Mouse (Mus musculus): ENCODE results near the gene Atp1b2. TPM values are rescaled to one million over a fixed set of nuclear protein-coding genes. Genes with fewer than 3 reads are reported as not detected.
A peak's percentile ranks its signal among the peaks of the same experiment; 100 is the strongest.

Gene Atp1b2
- polyA plus RNA-seq, 1 experiment from 2014 or later = 99.6 TPM

DNA sequence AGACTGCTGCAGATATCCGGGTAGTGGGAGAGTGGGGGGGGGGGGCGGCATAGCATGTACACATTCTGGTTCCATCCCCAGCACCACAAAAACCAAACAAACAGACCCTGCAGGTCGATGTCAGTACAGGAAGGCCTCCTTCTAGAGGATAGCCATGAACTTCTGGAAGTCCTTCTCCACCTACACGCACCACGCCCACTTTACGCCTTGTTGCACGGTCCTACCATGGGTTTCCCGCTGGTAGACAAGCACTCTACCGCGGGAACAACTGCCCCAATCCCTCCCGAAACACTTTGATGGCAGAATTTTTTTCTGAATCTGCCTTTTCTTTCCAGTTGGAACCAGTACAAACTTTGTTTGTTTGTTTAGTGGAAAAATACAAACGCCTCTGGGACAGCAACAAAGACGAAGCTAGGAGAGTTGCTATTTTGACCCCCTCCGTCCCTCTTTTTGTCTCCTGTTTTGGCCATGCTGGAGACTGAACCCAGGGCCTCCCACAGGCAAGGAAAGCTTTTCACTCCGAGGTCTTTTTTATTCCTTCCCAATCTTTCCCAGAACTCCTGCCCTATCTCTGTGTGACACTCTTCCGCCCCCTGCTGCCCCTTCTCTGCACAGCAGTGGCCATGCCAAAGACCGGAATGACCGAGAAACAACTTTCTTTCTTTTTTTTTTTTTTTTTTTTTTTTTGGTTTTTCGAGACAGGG lies 8.0 kb upstream of the Atp1b2 start:
- no peaks in the 10 kb centered on the region for H3K36me3 ChIP-seq (ENCODE audit: control insufficient read depth, insufficient read depth, low read length)
- H3K4me1 ChIP-seq (ENCODE audit: control insufficient read depth, insufficient read depth, low read length) = no peaks in the 10 kb centered on the region
- 8% methylated on average over 18 of the region's 19 CpGs for WGBS
- no peak overlapping the region for H3K4me3 ChIP-seq (ENCODE audit: low read depth, low read length)
- no peak overlapping the region for H3K27ac ChIP-seq (ENCODE audit: low read depth, low read length)
- no peaks in the 10 kb centered on the region for H3K27me3 ChIP-seq (ENCODE audit: control insufficient read depth, insufficient read depth, low read length)
- no peak overlapping the region for H3K9ac ChIP-seq (replicated peaks; ENCODE audit: low read depth, low read length)
- H3K4me2 ChIP-seq (ENCODE audit: low read depth, low read length) = 0 out of 2 replicates have a peak overlapping the region, but pooled peaks have one; percentile 0
- H3K9me3 ChIP-seq (ENCODE audit: control insufficient read depth, low read length) = no peaks in the 10 kb centered on the region
- ATAC-seq (ENCODE audit: low read depth) = no peak

DNA sequence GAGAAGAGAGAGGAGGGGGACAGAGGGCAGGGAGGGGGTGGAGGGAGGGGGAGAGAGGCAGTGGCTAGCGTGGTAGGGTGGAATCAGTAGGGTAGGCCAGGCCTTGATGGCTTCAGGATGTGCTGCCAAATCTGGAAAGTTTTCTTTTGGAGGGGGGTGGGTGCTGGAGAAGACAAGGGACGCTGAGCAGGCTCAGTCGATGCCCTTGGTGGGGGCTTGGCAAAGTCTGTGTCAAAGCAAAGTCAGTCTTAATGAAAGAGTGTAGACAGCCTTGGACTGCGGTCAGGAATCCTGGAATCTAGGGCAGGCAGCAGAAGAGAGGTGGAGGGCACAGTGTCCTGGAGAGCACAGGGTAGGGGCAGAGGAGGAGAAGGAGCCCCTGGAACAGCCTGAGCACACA lies 5.2 kb upstream of the Atp1b2 start:
- H3K4me1 ChIP-seq (ENCODE audit: control insufficient read depth, insufficient read depth, low read length) = no peaks in the 10 kb centered on the region
- H3K9ac ChIP-seq (replicated peaks; ENCODE audit: low read depth, low read length) = no peak overlapping the region
- H3K27me3 ChIP-seq (ENCODE audit: control insufficient read depth, insufficient read depth, low read length) = no peaks in the 10 kb centered on the region
- no peak overlapping the region for H3K4me3 ChIP-seq (ENCODE audit: low read depth, low read length)
- no peak overlapping the region for H3K4me2 ChIP-seq (ENCODE audit: low read depth, low read length)
- H3K9me3 ChIP-seq (ENCODE audit: control insufficient read depth, low read length) = no peaks in the 10 kb centered on the region
- no peak overlapping the region for H3K27ac ChIP-seq (ENCODE audit: low read depth, low read length)
- 58% methylated on average over 4 of the region's 4 CpGs for WGBS
- ATAC-seq (ENCODE audit: low read depth) = no peak
- H3K36me3 ChIP-seq (ENCODE audit: control insufficient read depth, insufficient read depth, low read length) = no peaks in the 10 kb centered on the region

DNA sequence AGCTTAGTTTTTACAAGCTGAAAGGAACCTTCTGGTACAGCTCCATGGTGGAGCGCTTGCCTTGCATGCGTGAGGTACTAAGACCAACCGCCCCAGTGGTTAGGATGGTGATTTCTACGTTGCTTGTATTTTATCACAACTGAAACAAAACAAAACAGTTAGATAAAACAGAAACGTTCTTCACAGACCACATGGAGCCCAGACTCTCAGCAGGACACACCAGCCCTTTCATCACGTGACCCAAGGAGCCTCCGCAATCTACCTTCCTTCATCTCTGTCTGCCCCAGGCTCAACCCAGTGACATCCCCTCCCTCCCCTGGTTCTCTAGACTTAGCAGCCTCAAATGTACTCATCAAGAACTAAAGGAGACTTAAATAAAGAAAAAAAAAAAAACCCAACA lies 3.7 kb upstream of the Atp1b2 start:
- Histone ChIP-seq H3K27me3 (ENCODE audit: control insufficient read depth, insufficient read depth, low read length) (no peaks in the 10 kb centered on the region), H3K4me3 (ENCODE audit: low read depth, low read length) (no peak overlapping the region), H3K9me3 (ENCODE audit: control insufficient read depth, low read length) (no peaks in the 10 kb centered on the region), H3K4me2 (ENCODE audit: low read depth, low read length) (no peak overlapping the region), H3K27ac (ENCODE audit: low read depth, low read length) (no peak overlapping the region), H3K9ac (replicated peaks; ENCODE audit: low read depth, low read length) (no peak overlapping the region), H3K36me3 (ENCODE audit: control insufficient read depth, insufficient read depth, low read length) (no peaks in the 10 kb centered on the region), H3K4me1 (ENCODE audit: control insufficient read depth, insufficient read depth, low read length) (peaks cover 6% of the 10 kb centered on the region)
- 58% methylated on average over 7 of the region's 7 CpGs for WGBS
- ATAC-seq (ENCODE audit: low read depth) = no peak

DNA sequence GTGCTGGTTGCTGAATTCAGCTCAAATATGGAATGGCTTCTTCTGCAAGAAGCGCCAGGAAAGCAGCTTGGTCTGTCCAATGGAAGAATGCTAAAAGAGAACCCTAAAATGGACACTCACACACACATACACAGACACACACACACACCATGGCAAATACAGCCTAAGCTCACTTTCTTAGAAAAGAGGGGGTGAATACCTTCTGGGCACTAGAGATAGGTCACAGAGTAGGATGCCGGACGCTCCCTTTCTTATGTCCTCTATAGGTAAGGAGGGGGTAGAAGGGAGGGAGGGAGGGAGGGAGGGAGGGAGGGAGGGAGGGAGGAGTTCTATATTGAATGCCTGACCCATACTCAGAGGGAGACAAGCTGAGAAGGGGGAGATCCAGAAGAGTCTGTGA lies 2.8 kb upstream of the Atp1b2 start:
- H3K27me3 ChIP-seq (ENCODE audit: control insufficient read depth, insufficient read depth, low read length) = no peaks in the 10 kb centered on the region
- 94% methylated on average over 3 of the region's 3 CpGs for WGBS
- no peak overlapping the region for H3K27ac ChIP-seq (ENCODE audit: low read depth, low read length)
- no peak overlapping the region for H3K4me2 ChIP-seq (ENCODE audit: low read depth, low read length)
- no peaks in the 10 kb centered on the region for H3K9me3 ChIP-seq (ENCODE audit: control insufficient read depth, low read length)
- H3K4me3 ChIP-seq (ENCODE audit: low read depth, low read length) = no peak overlapping the region
- peaks cover 8% of the 10 kb centered on the region for H3K4me1 ChIP-seq (ENCODE audit: control insufficient read depth, insufficient read depth, low read length)
- H3K36me3 ChIP-seq (ENCODE audit: control insufficient read depth, insufficient read depth, low read length) = no peaks in the 10 kb centered on the region
- no peak for ATAC-seq (ENCODE audit: low read depth)
- H3K9ac ChIP-seq (replicated peaks; ENCODE audit: low read depth, low read length) = no peak overlapping the region

DNA sequence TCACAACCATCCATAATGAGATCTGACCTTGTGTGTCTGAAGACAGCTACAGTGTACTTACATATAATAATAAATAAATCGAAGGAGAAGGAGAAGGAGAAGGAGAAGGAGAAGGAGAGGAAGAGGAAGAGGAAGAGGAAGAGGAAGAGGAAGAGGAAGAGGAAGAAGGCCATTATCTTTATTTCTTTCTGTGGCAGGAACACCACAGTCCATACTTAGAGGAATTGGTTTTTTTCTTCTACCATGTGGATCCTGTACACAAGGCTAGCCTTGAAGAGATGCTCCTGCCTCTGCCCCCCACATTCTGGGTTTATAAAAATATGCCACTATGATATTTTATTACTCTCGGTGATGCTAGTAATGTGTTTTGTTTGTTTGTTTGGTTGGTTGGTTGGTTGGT lies 1.1 kb upstream of the Atp1b2 start:
- H3K9me3 ChIP-seq (ENCODE audit: control insufficient read depth, low read length) = no peaks in the 10 kb centered on the region

DNA sequence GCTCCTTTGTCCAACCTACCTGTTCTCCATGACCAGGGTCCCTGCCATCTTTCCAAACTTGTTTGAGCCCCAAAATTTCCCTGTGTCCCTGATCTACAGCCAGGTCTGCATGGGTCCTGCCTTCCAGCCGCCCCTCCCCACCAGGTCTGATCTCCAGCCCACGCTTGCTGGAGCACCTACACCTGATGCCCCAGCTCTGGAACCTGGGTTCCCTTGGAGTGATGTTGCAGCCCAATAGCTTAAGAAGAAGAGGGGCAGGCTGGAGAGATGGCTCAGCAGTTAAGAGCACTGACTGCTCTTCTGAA lies 701 bp upstream of the Atp1b2 start:
- WGBS = 70% methylated on average over 2 of the region's 2 CpGs
- no peak overlapping the region for H3K9ac ChIP-seq (replicated peaks; ENCODE audit: low read depth, low read length)
- no peak overlapping the region for H3K27ac ChIP-seq (ENCODE audit: low read depth, low read length)
- H3K9me3 ChIP-seq (ENCODE audit: control insufficient read depth, low read length) = no peaks in the 10 kb centered on the region
- H3K27me3 ChIP-seq (ENCODE audit: control insufficient read depth, insufficient read depth, low read length) = no peaks in the 10 kb centered on the region
- H3K36me3 ChIP-seq (ENCODE audit: control insufficient read depth, insufficient read depth, low read length) = no peaks in the 10 kb centered on the region
- H3K4me3 ChIP-seq (ENCODE audit: low read depth, low read length) = peak overlapping the region; percentile 54
- H3K4me1 ChIP-seq (ENCODE audit: control insufficient read depth, insufficient read depth, low read length) = peaks cover 8% of the 10 kb centered on the region
- no peak for ATAC-seq (ENCODE audit: low read depth)
- peak overlapping the region; percentile 98; the same call in 1 of the 2 replicates for H3K4me2 ChIP-seq (ENCODE audit: low read depth, low read length)

More for the DNA sequence above, 1.1 kb upstream of the Atp1b2 start:
- WGBS = 90% methylated on average over 2 of the region's 2 CpGs
- no peak overlapping the region for H3K4me2 ChIP-seq (ENCODE audit: low read depth, low read length)
- no peaks in the 10 kb centered on the region for H3K36me3 ChIP-seq (ENCODE audit: control insufficient read depth, insufficient read depth, low read length)
- no peak overlapping the region for H3K9ac ChIP-seq (replicated peaks; ENCODE audit: low read depth, low read length)
- H3K27ac ChIP-seq (ENCODE audit: low read depth, low read length) = no peak overlapping the region
- H3K4me1 ChIP-seq (ENCODE audit: control insufficient read depth, insufficient read depth, low read length) = peaks cover 8% of the 10 kb centered on the region
- ATAC-seq (ENCODE audit: low read depth) = no peak
- no peaks in the 10 kb centered on the region for H3K27me3 ChIP-seq (ENCODE audit: control insufficient read depth, insufficient read depth, low read length)
- H3K4me3 ChIP-seq (ENCODE audit: low read depth, low read length) = no peak overlapping the region

DNA sequence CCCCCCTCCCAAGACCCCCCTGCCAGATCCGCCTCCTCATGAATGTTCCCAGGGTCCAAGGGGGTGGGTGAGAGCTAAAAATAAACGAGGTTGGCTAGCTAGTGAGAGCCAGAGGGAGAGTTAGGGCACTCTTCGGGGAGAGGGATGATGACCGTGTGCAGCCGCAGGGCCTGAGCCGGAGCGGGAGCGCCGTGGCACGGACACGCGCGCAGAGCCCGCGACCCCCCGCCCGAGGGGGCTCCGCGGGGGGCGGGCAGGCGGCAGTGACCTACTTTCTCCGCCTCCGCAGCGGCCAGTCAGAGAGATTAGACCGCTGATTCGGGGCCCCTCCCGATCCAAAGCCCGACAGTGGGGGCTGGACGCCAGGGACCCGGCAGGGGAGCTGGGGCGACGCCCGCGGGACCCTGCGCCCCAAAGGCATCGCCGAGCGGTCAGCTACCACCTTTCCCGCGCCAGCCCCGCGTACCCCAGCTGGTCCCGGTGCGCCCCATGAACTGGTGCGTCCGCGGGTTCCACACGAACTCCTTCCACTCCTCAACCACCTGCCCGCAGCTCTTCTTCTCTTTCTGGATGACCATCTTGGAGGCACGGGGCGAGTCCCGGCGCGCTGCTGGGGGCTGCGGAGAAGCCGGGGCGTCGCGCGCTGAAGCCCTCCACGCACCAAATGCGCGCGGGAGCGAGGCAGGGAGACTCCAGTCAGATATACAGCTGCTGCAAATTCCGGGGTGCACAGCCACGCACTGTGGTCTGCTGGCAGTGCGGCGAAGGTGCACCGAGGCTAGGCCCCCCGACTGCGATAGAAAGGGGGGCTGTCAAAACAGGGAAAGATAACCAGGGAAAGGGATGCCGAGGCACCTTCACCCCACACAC lies 712 bp downstream of the Atp1b2 start:
- H3K36me3 ChIP-seq (ENCODE audit: control insufficient read depth, insufficient read depth, low read length) = peaks cover 3% of the 10 kb centered on the region; the same call in 1 of the 2 replicates
- H3K27ac ChIP-seq (ENCODE audit: low read depth, low read length) = peak overlapping the region; percentile 58; the same call in 1 of the 2 replicates
- ATAC-seq (ENCODE audit: low read depth) = peak; percentile 52
- H3K4me1 ChIP-seq (ENCODE audit: control insufficient read depth, insufficient read depth, low read length) = peaks cover 13% of the 10 kb centered on the region
- H3K4me3 ChIP-seq (ENCODE audit: low read depth, low read length) = peak overlapping the region; percentile 54
- peak overlapping the region; percentile 55 for H3K9ac ChIP-seq (replicated peaks; ENCODE audit: low read depth, low read length)
- no peaks in the 10 kb centered on the region for H3K27me3 ChIP-seq (ENCODE audit: control insufficient read depth, insufficient read depth, low read length)
- H3K9me3 ChIP-seq (ENCODE audit: control insufficient read depth, low read length) = no peaks in the 10 kb centered on the region
- H3K4me2 ChIP-seq (ENCODE audit: low read depth, low read length) = peak overlapping the region; percentile 98
- under 1% methylated on average over 71 of the region's 73 CpGs for WGBS

DNA sequence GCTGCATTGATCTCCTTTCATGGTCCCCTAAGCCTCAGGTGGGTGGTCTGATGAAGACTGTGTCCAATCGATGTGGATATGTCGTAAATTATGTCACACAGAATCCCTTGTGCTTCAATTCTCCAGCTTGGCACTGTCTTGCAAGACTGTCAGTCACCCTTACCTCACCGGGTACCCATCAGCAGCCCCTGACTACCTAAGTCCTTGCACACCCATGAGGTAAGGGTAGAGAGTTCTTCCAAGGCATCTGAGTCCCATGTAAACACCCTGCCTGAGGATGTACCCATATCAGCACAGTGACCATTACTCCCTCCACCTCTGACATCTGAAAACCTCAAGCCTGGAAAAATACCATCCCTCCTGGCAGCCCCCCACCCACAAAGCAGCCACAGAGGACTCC lies 1.4 kb downstream of the Atp1b2 start:
- H3K27me3 ChIP-seq (ENCODE audit: control insufficient read depth, insufficient read depth, low read length) = no peaks in the 10 kb centered on the region
- H3K4me2 ChIP-seq (ENCODE audit: low read depth, low read length) = peak overlapping the region; percentile 98
- H3K9me3 ChIP-seq (ENCODE audit: control insufficient read depth, low read length) = no peaks in the 10 kb centered on the region
- H3K36me3 ChIP-seq (ENCODE audit: control insufficient read depth, insufficient read depth, low read length) = peaks cover 3% of the 10 kb centered on the region; the same call in 1 of the 2 replicates
- H3K27ac ChIP-seq (ENCODE audit: low read depth, low read length) = no peak overlapping the region
- H3K9ac ChIP-seq (replicated peaks; ENCODE audit: low read depth, low read length) = peak overlapping the region; percentile 55
- ATAC-seq (ENCODE audit: low read depth) = peak; percentile 18; the same call in 1 of the 2 replicates
- peaks cover 13% of the 10 kb centered on the region for H3K4me1 ChIP-seq (ENCODE audit: control insufficient read depth, insufficient read depth, low read length)
- 31% methylated on average over 3 of the region's 3 CpGs for WGBS
- peak overlapping the region; percentile 54 for H3K4me3 ChIP-seq (ENCODE audit: low read depth, low read length)

DNA sequence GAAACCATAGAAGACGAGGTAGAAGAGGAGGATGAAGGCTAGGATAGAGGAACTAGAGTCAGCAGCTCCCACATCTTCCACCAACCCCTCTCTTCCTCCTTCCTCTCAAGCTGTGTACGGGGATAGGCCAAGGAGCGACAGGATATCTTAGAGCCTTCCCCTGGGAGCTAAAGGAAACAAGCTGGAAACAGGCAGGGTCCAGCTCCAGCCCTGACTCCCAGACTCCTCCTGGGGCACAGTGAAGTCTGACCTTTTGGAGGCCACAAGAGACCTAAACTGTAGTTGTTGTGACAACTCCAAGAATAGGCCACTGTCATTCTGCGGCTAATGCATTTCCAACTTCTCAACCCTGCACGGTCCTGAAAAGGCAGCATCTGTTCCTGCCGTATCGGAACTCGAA lies 2.2 kb downstream of the Atp1b2 start:
- no peak for ATAC-seq (ENCODE audit: low read depth)
- no peak overlapping the region for H3K9ac ChIP-seq (replicated peaks; ENCODE audit: low read depth, low read length)
- WGBS = 80% methylated on average over 8 of the region's 8 CpGs
- no peak overlapping the region; the same call in 1 of the 2 replicates for H3K4me3 ChIP-seq (ENCODE audit: low read depth, low read length)
- H3K4me1 ChIP-seq (ENCODE audit: control insufficient read depth, insufficient read depth, low read length) = peaks cover 13% of the 10 kb centered on the region
- H3K27me3 ChIP-seq (ENCODE audit: control insufficient read depth, insufficient read depth, low read length) = no peaks in the 10 kb centered on the region
- no peaks in the 10 kb centered on the region for H3K9me3 ChIP-seq (ENCODE audit: control insufficient read depth, low read length)
- no peak overlapping the region for H3K27ac ChIP-seq (ENCODE audit: low read depth, low read length)
- H3K4me2 ChIP-seq (ENCODE audit: low read depth, low read length) = peak overlapping the region; percentile 98; the same call in 1 of the 2 replicates
- H3K36me3 ChIP-seq (ENCODE audit: control insufficient read depth, insufficient read depth, low read length) = peaks cover 3% of the 10 kb centered on the region; the same call in 1 of the 2 replicates
